Mouse (Mus musculus): ENCODE results near the gene Aqr.

DNA sequence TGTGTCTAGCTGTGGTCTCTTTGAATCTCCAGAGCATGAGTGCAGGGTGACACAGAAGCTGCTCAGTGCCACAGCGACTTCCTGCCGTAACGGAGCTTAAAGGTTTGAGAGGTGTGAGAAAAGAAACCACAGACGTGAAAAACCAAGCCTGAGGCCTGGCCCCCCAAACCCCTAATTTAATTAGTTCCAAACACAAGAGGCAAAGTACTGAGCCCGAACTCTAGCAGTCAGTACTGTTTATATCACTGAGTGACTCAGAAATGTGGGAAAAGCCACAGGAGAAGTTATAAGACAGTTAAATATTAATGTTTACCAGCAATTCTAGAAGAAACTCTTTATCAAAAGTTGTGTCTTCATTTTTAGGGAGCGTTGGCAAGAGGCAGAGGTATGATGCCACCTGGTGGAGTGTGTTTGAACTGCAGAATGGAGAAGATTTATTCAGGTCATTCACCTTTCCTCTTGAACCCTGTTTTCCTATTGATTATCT lies 41.5 kb downstream of the Aqr start:
- TF ChIP-seq CTCF (IDR thresholded peaks at IDR 0.05; ENCODE audit: extremely low read depth, insufficient read length, insufficient replicate concordance, low read depth, low read length) = no peak
- no peak for TF ChIP-seq POLR2A (IDR thresholded peaks at IDR 0.05; ENCODE audit: low read depth, low read length)

Measured in small intestine, adult 2 months (tissue).